Mouse (Mus musculus): ENCODE measurements at regions not wholly inside any gene's neighbourhood (a gene's known extent, or its start where the extent isn't known, plus 50 kb on each side); places are given as distances from the start of the nearest gene placed in this dataset.

GRCm38 (mm10) chr11:6894911-6895785 lies 57.7 kb upstream of the Gm11983 start:
- H3K4me1 ChIP-seq (ENCODE audit: control insufficient read depth, insufficient read depth, low read length): 0 out of 2 replicates have a peak, but pooled peaks cover under 1% of the 10 kb centered on the region
- H3K27me3 ChIP-seq (ENCODE audit: control insufficient read depth, insufficient read depth, low read length): no peaks in the 10 kb centered on the region
- ATAC-seq (ENCODE audit: insufficient number of reproducible peaks, low FRiP score, low TSS enrichment, low read depth) (0 out of 2 replicates have a peak, but pooled peaks have one; percentile 61), DNase-seq (ENCODE audit: low spot score) (peak; percentile 31)
- no peak overlapping the region for H3K9ac ChIP-seq (ENCODE audit: low read length)
- H3K27ac ChIP-seq (replicated peaks; ENCODE audit: low read depth, low read length): no peak overlapping the region
- 32% methylated on average over 7 of the region's 7 CpGs for WGBS
- no peak overlapping the region for H3K4me3 ChIP-seq (ENCODE audit: low read depth, low read length)
- H3K9me3 ChIP-seq (ENCODE audit: control insufficient read depth, low read length): 0 out of 2 replicates have a peak, but pooled peaks cover 2% of the 10 kb centered on the region
- no peak overlapping the region for H3K4me2 ChIP-seq (ENCODE audit: low read depth, severe bottlenecking)
- no peaks in the 10 kb centered on the region for H3K36me3 ChIP-seq (ENCODE audit: control insufficient read depth, insufficient read depth, low read length)

GRCm38 (mm10) chr11:6893734-6894133 lies 56.3 kb upstream of the Gm11983 start:
- Histone ChIP-seq H3K36me3 (ENCODE audit: control insufficient read depth, insufficient read depth, low read length) (no peaks in the 10 kb centered on the region), H3K4me2 (ENCODE audit: low read depth, severe bottlenecking) (no peak overlapping the region), H3K27ac (replicated peaks; ENCODE audit: low read depth, low read length) (no peak overlapping the region), H3K4me1 (ENCODE audit: control insufficient read depth, insufficient read depth, low read length) (no peaks in the 10 kb centered on the region), H3K9me3 (ENCODE audit: control insufficient read depth, low read length) (0 out of 2 replicates have a peak, but pooled peaks cover 2% of the 10 kb centered on the region), H3K4me3 (ENCODE audit: low read depth, low read length) (no peak overlapping the region), H3K9ac (ENCODE audit: low read length) (no peak overlapping the region), H3K27me3 (ENCODE audit: control insufficient read depth, insufficient read depth, low read length) (no peaks in the 10 kb centered on the region)
- 94% methylated on average over 1 of the region's 1 CpGs for WGBS
- no peak for DNase-seq (ENCODE audit: low spot score)
- ATAC-seq (ENCODE audit: insufficient number of reproducible peaks, low FRiP score, low TSS enrichment, low read depth): no peak

- DNase-seq (ENCODE audit: low spot score) (no peak), ATAC-seq (ENCODE audit: insufficient number of reproducible peaks, low FRiP score, low TSS enrichment, low read depth) (no peak)
- Histone ChIP-seq H3K9me3 (ENCODE audit: control insufficient read depth, low read length) (0 out of 2 replicates have a peak, but pooled peaks cover 2% of the 10 kb centered on the region), H3K4me3 (ENCODE audit: low read depth, low read length) (no peak overlapping the region), H3K27ac (replicated peaks; ENCODE audit: low read depth, low read length) (no peak overlapping the region), H3K36me3 (ENCODE audit: control insufficient read depth, insufficient read depth, low read length) (no peaks in the 10 kb centered on the region), H3K4me1 (ENCODE audit: control insufficient read depth, insufficient read depth, low read length) (no peaks in the 10 kb centered on the region), H3K9ac (ENCODE audit: low read length) (no peak overlapping the region), H3K4me2 (ENCODE audit: low read depth, severe bottlenecking) (no peak overlapping the region), H3K27me3 (ENCODE audit: control insufficient read depth, insufficient read depth, low read length) (no peaks in the 10 kb centered on the region)
- 92% methylated on average over 3 of the region's 3 CpGs for WGBS
Observed at GRCm38 (mm10) chr11:6893063-6893462, 55.6 kb upstream of the Gm11983 start.

GRCm38 (mm10) chr11:6890450-6890849 lies 53.0 kb upstream of the Gm11983 start:
- no peaks in the 10 kb centered on the region for H3K36me3 ChIP-seq (ENCODE audit: control insufficient read depth, insufficient read depth, low read length)
- no peak overlapping the region for H3K4me2 ChIP-seq (ENCODE audit: low read depth, severe bottlenecking)
- H3K4me1 ChIP-seq (ENCODE audit: control insufficient read depth, insufficient read depth, low read length): no peaks in the 10 kb centered on the region
- 58% methylated on average over 5 of the region's 5 CpGs for WGBS
- H3K27me3 ChIP-seq (ENCODE audit: control insufficient read depth, insufficient read depth, low read length): no peaks in the 10 kb centered on the region
- DNase-seq (ENCODE audit: low spot score) (no peak), ATAC-seq (ENCODE audit: insufficient number of reproducible peaks, low FRiP score, low TSS enrichment, low read depth) (peak; percentile 79; the same call in 1 of the 2 replicates)
- 0 out of 2 replicates have a peak, but pooled peaks cover 2% of the 10 kb centered on the region for H3K9me3 ChIP-seq (ENCODE audit: control insufficient read depth, low read length)
- no peak overlapping the region for H3K4me3 ChIP-seq (ENCODE audit: low read depth, low read length)
- no peak overlapping the region for H3K9ac ChIP-seq (ENCODE audit: low read length)
- H3K27ac ChIP-seq (replicated peaks; ENCODE audit: low read depth, low read length): no peak overlapping the region

- 43% methylated on average over 8 of the region's 8 CpGs for WGBS
- no peaks in the 10 kb centered on the region for H3K27me3 ChIP-seq (ENCODE audit: control insufficient read depth, insufficient read depth, low read length)
- no peak overlapping the region for H3K9ac ChIP-seq (ENCODE audit: low read length)
- no peaks in the 10 kb centered on the region for H3K36me3 ChIP-seq (ENCODE audit: control insufficient read depth, insufficient read depth, low read length)
- H3K27ac ChIP-seq (replicated peaks; ENCODE audit: low read depth, low read length): no peak overlapping the region
- H3K9me3 ChIP-seq (ENCODE audit: control insufficient read depth, low read length): 0 out of 2 replicates have a peak, but pooled peaks cover 2% of the 10 kb centered on the region
- no peak overlapping the region for H3K4me2 ChIP-seq (ENCODE audit: low read depth, severe bottlenecking)
- no peak for ATAC-seq (ENCODE audit: insufficient number of reproducible peaks, low FRiP score, low TSS enrichment, low read depth)
- H3K4me1 ChIP-seq (ENCODE audit: control insufficient read depth, insufficient read depth, low read length): no peaks in the 10 kb centered on the region
- DNase-seq (ENCODE audit: low spot score): peak; percentile 31
- no peak overlapping the region for H3K4me3 ChIP-seq (ENCODE audit: low read depth, low read length)
Observed at GRCm38 (mm10) chr11:6889660-6890185, 52.3 kb upstream of the Gm11983 start.

- Histone ChIP-seq H3K9ac (ENCODE audit: low read length) (no peak overlapping the region), H3K9me3 (ENCODE audit: control insufficient read depth, low read length) (0 out of 2 replicates have a peak, but pooled peaks cover 2% of the 10 kb centered on the region), H3K27me3 (ENCODE audit: control insufficient read depth, insufficient read depth, low read length) (no peaks in the 10 kb centered on the region), H3K27ac (replicated peaks; ENCODE audit: low read depth, low read length) (no peak overlapping the region), H3K4me3 (ENCODE audit: low read depth, low read length) (no peak overlapping the region), H3K4me2 (ENCODE audit: low read depth, severe bottlenecking) (no peak overlapping the region), H3K4me1 (ENCODE audit: control insufficient read depth, insufficient read depth, low read length) (no peaks in the 10 kb centered on the region), H3K36me3 (ENCODE audit: control insufficient read depth, insufficient read depth, low read length) (no peaks in the 10 kb centered on the region)
- WGBS: 86% methylated on average over 5 of the region's 5 CpGs
- ATAC-seq (ENCODE audit: insufficient number of reproducible peaks, low FRiP score, low TSS enrichment, low read depth) (no peak), DNase-seq (ENCODE audit: low spot score) (no peak)
Observed at GRCm38 (mm10) chr11:6889120-6889519, 51.7 kb upstream of the Gm11983 start.
